9 mouse cellular contexts compared by ENCODE assay signal in the genomic region with DNA sequence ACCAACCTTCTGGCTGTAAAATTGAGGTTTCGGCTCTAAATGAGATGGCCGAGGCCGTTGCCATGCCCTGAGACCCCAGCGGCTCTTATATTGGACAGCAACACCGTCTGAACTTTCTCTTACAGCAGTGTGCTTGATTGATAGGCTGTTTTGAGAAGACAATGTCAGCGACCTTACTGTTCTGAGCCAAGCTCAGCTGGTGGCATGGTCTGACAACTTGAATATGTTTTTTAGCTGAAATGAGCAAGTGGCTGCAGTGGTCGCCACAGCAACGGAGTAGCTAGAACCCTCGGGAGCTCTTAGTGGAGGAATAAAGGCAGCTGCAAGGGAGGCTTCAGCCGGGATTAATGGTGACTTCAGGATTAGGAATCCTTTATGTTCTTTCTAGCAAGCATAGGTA.
A peak's percentile ranks its signal among the peaks of the same experiment; 100 is the strongest.
DNase-seq lines count a peak whose midpoint lies in the region; ATAC-seq and TF ChIP-seq lines count a peak whose summit lies in the region.
"Had no signal": no experiment of that assay in that cellular context is flagged by ENCODE, and none has a peak within 500 bp of the region (broad histone marks: within the 10 kb centered on the region; RNA-seq: fewer than 3 reads in every experiment).

No protein-coding gene starts in this region.

- H3K4me2 ChIP-seq in embryonic facial prominence, embryonic 12.5 days (replicated peaks), result no peak overlapping the region
- peak overlapping the region; percentile 42 for H3K4me2 ChIP-seq in hindbrain, postnatal 0 days (ENCODE audit: low read depth, low read length)
- no peak overlapping the region for H3K4me2 ChIP-seq in neural tube, embryonic 11.5 days (ENCODE audit: low read depth)

- peak overlapping the region; percentile 14; the same call in 1 of the 2 replicates for H3K4me3 ChIP-seq in left cerebral cortex, adult 2 months
- H3K4me3 ChIP-seq in embryonic facial prominence, embryonic 12.5 days, result no peak overlapping the region
- no peak overlapping the region for H3K4me3 ChIP-seq in hindbrain, postnatal 0 days (ENCODE audit: low read length)
- H3K4me3 ChIP-seq in neural tube, embryonic 11.5 days (ENCODE audit: low read depth, low read length), result no peak overlapping the region

- H3K27me3 ChIP-seq in embryonic facial prominence, embryonic 12.5 days, result no peaks in the 10 kb centered on the region
- H3K27me3 ChIP-seq in hindbrain, postnatal 0 days (ENCODE audit: insufficient read depth, low read length), result no peaks in the 10 kb centered on the region
- no peaks in the 10 kb centered on the region for H3K27me3 ChIP-seq in neural tube, embryonic 11.5 days (ENCODE audit: control insufficient read depth, insufficient read depth, low read length)

- 46% methylated on average over 10 of the region's 10 CpGs for WGBS in embryonic facial prominence, embryonic 12.5 days
- WGBS in hindbrain, postnatal 0 days, result 8% methylated on average over 10 of the region's 10 CpGs
- WGBS in neural tube, embryonic 11.5 days, result 16% methylated on average over 10 of the region's 10 CpGs

- ATAC-seq in embryonic facial prominence, embryonic 12.5 days (ENCODE audit: insufficient number of reproducible peaks, insufficient read depth, low FRiP score, low TSS enrichment), result 0 out of 2 replicates have a peak, but pooled peaks have one; percentile 28
- peak; percentile 93 for ATAC-seq in hindbrain, postnatal 0 days
- ATAC-seq in neural tube, embryonic 11.5 days (ENCODE audit: insufficient read depth, low FRiP score, low TSS enrichment), result peak; percentile 75

- H3K36me3 ChIP-seq in embryonic facial prominence, embryonic 12.5 days, result no peaks in the 10 kb centered on the region
- H3K36me3 ChIP-seq in hindbrain, postnatal 0 days (ENCODE audit: insufficient read depth, low read length), result no peaks in the 10 kb centered on the region
- no peaks in the 10 kb centered on the region for H3K36me3 ChIP-seq in neural tube, embryonic 11.5 days (ENCODE audit: control insufficient read depth, insufficient read depth, low read length)

- no peak overlapping the region for H3K9ac ChIP-seq in embryonic facial prominence, embryonic 12.5 days
- H3K9ac ChIP-seq in hindbrain, postnatal 0 days (replicated peaks; ENCODE audit: low read length), result no peak overlapping the region
- no peak overlapping the region for H3K9ac ChIP-seq in neural tube, embryonic 11.5 days (ENCODE audit: low read length)
- H3K9ac ChIP-seq: liver, embryonic 14.5 days had no signal

- H3K4me1 ChIP-seq in embryonic facial prominence, embryonic 12.5 days, result no peaks in the 10 kb centered on the region
- H3K4me1 ChIP-seq in hindbrain, postnatal 0 days (ENCODE audit: insufficient read depth, low read length), result no peaks in the 10 kb centered on the region
- H3K4me1 ChIP-seq in neural tube, embryonic 11.5 days (ENCODE audit: control insufficient read depth, insufficient read depth, low read length), result peaks cover 4% of the 10 kb centered on the region; the same call in 1 of the 2 replicates

- intact Hi-C loops in left cerebral cortex, adult 2 months (cut with DNase I), result loop anchor here (5.0 to 10.0 kb wide), 5 partner anchors 50 to 212 kb away; partner anchors contain the start of gene Fndc3a

- no peaks in the 10 kb centered on the region for H3K9me3 ChIP-seq in embryonic facial prominence, embryonic 12.5 days
- no peaks in the 10 kb centered on the region for H3K9me3 ChIP-seq in hindbrain, postnatal 0 days (ENCODE audit: low read length)
- H3K9me3 ChIP-seq in neural tube, embryonic 11.5 days (ENCODE audit: control insufficient read depth, low read length), result no peaks in the 10 kb centered on the region

- H3K27ac ChIP-seq in left cerebral cortex, adult 2 months, result no peak overlapping the region
- no peak overlapping the region for H3K27ac ChIP-seq in embryonic facial prominence, embryonic 12.5 days
- no peak overlapping the region for H3K27ac ChIP-seq in hindbrain, postnatal 0 days
- H3K27ac ChIP-seq in neural tube, embryonic 11.5 days (ENCODE audit: low read depth, low read length), result no peak overlapping the region
- H3K27ac ChIP-seq: liver, embryonic 14.5 days had no signal

- TF ChIP-seq CTCF in left cerebral cortex, adult 2 months (IDR thresholded peaks at IDR 0.05), result no peak
- no peak for TF ChIP-seq CTCF in hindbrain, postnatal 0 days (IDR thresholded peaks at IDR 0.05; ENCODE audit: low read depth)

- DNase-seq in left cerebral cortex, adult 2 months (ENCODE audit: extremely low spot score in 1 of 2, low spot score in 2 of 2), result no peak
- no peak for DNase-seq in left cerebral cortex, adult 8-10 months (ENCODE audit: low spot score in 2 of 2)
- peak; percentile 81 for DNase-seq in hindbrain, postnatal 0 days (ENCODE audit: low spot score)
- DNase-seq in neural tube, embryonic 11.5 days (ENCODE audit: low spot score), result peak; percentile 64
- DNase-seq in Muller cell, postnatal 12 days (ENCODE audit: inconsistent ontology term), result no peak
- no peak for DNase-seq in thymus, postnatal 36 days
- DNase-seq in spleen, postnatal 10 days (ENCODE audit: low spot score in 2 of 2), result no peak

Comparison
In these comparisons a context has a peak if more than half of its experiments do, and no peak if none do; other contexts are left out.
1. DNase-seq: peak in hindbrain, postnatal 0 days (single experiment) and neural tube, embryonic 11.5 days (single experiment); none in left cerebral cortex, adult 2 months (0 of 2), left cerebral cortex, adult 8-10 months (0 of 2), Muller cell, postnatal 12 days (single experiment), thymus, postnatal 36 days (0 of 2) and spleen, postnatal 10 days (0 of 2).
2. ATAC-seq: peak in every context shown above with its lines; median percentile 93 in hindbrain, postnatal 0 days; 75 in neural tube, embryonic 11.5 days; 28 in embryonic facial prominence, embryonic 12.5 days.